Mouse (Mus musculus): ENCODE measurements around the gene Oxt.

- TF ChIP-seq POLR2AphosphoS5 (IDR thresholded peaks at IDR 0.05; ENCODE audit: insufficient replicate concordance, low read depth, low read length) = no peak
- TF ChIP-seq CTCF (IDR thresholded peaks at IDR 0.05; ENCODE audit: low read depth, low read length) = no peak
- TF ChIP-seq GATA1 (IDR thresholded peaks at IDR 0.05; ENCODE audit: borderline replicate concordance, low read length) = no peak
These were observed 1.7 kb downstream of the Oxt start for GRCm38 (mm10) chr2:130577632-130578031.
